Mouse (Mus musculus) midbrain, embryonic 14.5 days (tissue): ENCODE measurements around the gene Camk2d. TPM values are rescaled to one million over a fixed set of nuclear protein-coding genes. Genes with fewer than 3 reads are reported as not detected.

Experiments used
- ATAC-seq: fragments of 200-750 bp; cut with Nextera tagmentation; 2 replicates; pipeline ENCODE4 v1.8.0; 2017; ENCODE audit warnings: moderate number of reproducible peaks, moderate library complexity; ENCODE audit not compliant: low FRiP score, low TSS enrichment
- DNase-seq: peaks from one replicate; pipeline ENCODE4 v3.0.0-alpha.2; 2015
- H3K27ac ChIP-seq: fragments of 300-500 bp; sonication (generic); replicated peaks from 2 replicates; pipeline ENCODE4 v1.5.1; 2014; ENCODE audit warnings: mild to moderate bottlenecking, low read depth, low read length, moderate library complexity
- H3K27me3 ChIP-seq: fragments of 300-500 bp; sonication (generic); 2 replicates; pipeline ENCODE4 v1.6.1; 2014; ENCODE audit warnings: low read length, control low read depth, mixed read lengths; ENCODE audit not compliant: control insufficient read depth, insufficient read depth
- H3K36me3 ChIP-seq: fragments of 300-500 bp; sonication (generic); 2 replicates; pipeline ENCODE4 v1.6.1; 2014; ENCODE audit warnings: low read length, control low read depth; ENCODE audit not compliant: control insufficient read depth, insufficient read depth
- H3K4me1 ChIP-seq: fragments of 300-500 bp; sonication (generic); 2 replicates; pipeline ENCODE4 v1.6.1; 2014; ENCODE audit warnings: mild to moderate bottlenecking, antibody characterized with exemption, low read length, control low read depth; ENCODE audit not compliant: control insufficient read depth, insufficient read depth
- H3K4me2 ChIP-seq: fragments of 300-500 bp; sonication (generic); 2 replicates; pipeline ENCODE4 v1.6.1; 2014; ENCODE audit warnings: mild to moderate bottlenecking, low read length, moderate library complexity
- H3K4me3 ChIP-seq: fragments of 300-500 bp; sonication (generic); replicated peaks from 2 replicates; pipeline ENCODE4 v1.5.1; 2014; ENCODE audit warnings: low read depth, low read length
- H3K9ac ChIP-seq: fragments of 300-500 bp; sonication (generic); replicated peaks from 2 replicates; pipeline ENCODE4 v1.6.1; 2014; ENCODE audit warnings: mild to moderate bottlenecking, low read length, moderate library complexity
- H3K9me3 ChIP-seq: fragments of 300-500 bp; sonication (generic); 2 replicates; pipeline ENCODE4 v1.6.1; 2016; ENCODE audit warnings: low read length, control low read depth, mixed read lengths; ENCODE audit not compliant: control insufficient read depth
- WGBS: fragments of 180-500 bp; shearing (Covaris S2); extraction: QIAGEN DNeasy Blood & Tissue Kit; methylation state at CpG from one replicate; pipeline ENCODE4 v1.1.7; 2014; 5-methylcytosine and 5-hydroxymethylcytosine counted together
- polyA plus RNA-seq: library from polyadenylated mRNA; unstranded; fragments of >200 nt; fragmentation: Nextera tagmentation; extraction: Ambion mirVana; gene quantifications from 2 replicates; pipeline ENCODE4 v1.2.1, GENCODE M21; 2014

Camk2d gene
- polyA plus RNA-seq, 1 experiment from 2014 or later, result 51.5 TPM

DNA sequence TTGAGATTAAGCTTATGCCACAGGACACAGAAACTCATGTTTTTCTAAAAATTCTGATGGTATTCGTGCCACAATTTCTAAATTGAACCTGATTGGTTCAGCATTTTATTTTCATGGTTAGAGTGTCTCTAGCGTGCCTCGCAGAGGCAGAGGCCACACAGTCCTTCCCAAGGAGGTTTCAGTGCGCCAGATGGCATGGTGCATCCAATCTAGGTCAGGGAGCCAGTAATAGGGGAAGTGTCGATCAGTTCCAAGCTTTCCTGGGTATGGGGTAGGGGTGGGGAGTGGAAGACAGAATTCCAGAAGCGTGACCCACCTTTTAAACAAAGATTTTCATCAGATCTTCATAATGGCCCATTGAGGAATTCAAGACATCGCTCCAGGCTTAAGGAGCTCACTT lies 36.5 kb downstream of the Camk2d start:
- no peaks in the 10 kb centered on the region for H3K36me3 ChIP-seq
- no peak overlapping the region for H3K27ac ChIP-seq
- no peaks in the 10 kb centered on the region for H3K9me3 ChIP-seq
- H3K27me3 ChIP-seq, result no peaks in the 10 kb centered on the region
- no peaks in the 10 kb centered on the region for H3K4me1 ChIP-seq
- no peak for DNase-seq
- H3K4me2 ChIP-seq, result no peak overlapping the region
- WGBS, result 84% methylated on average over 7 of the region's 7 CpGs
- H3K9ac ChIP-seq, result no peak overlapping the region
- no peak overlapping the region for H3K4me3 ChIP-seq
- no peak for ATAC-seq

DNA sequence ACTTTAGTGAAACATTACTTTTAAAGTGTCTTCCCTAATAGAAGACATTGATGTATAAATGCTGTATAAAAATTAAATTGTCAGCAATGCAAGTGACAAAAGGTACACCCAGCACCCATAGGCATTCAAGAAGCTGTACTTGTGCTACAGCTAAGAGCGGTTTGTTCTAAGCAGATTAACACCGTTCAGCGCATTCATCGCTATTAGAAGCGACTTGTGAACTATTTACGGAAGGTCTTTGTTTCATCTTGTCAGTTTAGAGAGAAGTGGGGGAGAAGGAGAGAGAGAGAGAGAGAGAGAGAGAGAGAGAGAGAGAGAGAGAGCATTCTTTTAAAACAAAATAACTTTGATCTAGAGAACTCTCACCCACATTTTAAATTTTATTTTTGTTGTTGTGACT lies 38.1 kb downstream of the Camk2d start:
- no peak for ATAC-seq
- Histone ChIP-seq H3K27ac (no peak overlapping the region), H3K9me3 (no peaks in the 10 kb centered on the region), H3K4me3 (no peak overlapping the region), H3K27me3 (no peaks in the 10 kb centered on the region), H3K9ac (no peak overlapping the region), H3K4me1 (no peaks in the 10 kb centered on the region), H3K4me2 (no peak overlapping the region), H3K36me3 (no peaks in the 10 kb centered on the region)
- no peak for DNase-seq
- WGBS, result 43% methylated on average over 6 of the region's 6 CpGs

DNA sequence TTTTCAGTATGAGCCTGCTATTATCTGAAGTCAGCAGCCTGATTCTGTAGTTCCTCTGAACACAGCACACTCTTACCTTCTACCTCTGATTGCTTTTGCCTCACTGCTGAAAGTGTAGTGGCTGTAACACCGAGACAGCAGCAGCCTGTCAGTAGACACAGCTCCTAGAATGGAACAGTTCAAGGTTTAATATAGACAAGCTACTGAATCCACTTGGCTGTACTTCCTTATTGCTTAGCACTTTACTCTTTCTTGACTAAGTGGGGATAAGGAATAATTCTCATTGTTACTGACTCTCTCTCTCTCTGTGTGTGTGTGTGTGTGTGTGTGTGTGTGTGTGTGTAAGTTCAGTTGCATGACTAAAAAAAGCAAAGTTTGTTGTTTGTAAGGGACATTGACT lies 42.2 kb downstream of the Camk2d start:
- H3K27me3 ChIP-seq, result no peaks in the 10 kb centered on the region
- no peak overlapping the region for H3K9ac ChIP-seq
- ATAC-seq, result no peak

DNA sequence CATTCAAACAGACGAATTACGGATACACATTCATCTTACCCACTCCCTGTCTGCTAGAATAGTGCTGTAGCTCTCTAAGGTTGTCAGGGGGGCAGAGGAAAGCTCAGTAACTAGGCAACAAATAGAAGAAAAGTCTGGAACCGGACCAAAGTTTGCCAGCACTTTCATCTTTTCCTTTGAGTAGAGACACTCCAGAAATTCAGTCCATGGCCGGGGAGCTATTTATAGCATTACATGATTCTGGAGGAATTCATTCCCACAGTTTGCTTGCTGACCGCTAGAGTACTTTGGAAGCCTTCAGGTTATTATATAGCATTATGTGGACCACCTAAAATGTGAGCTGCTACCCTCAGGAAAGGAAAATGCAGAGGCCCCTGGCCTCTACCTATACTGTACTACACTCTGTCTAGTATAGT lies 43.0 kb downstream of the Camk2d start:
- DNase-seq, result peak; percentile 69
- no peaks in the 10 kb centered on the region for H3K9me3 ChIP-seq

More for the DNA sequence above, 42.2 kb downstream of the Camk2d start:
- H3K4me2 ChIP-seq, result no peak overlapping the region
- no peaks in the 10 kb centered on the region for H3K4me1 ChIP-seq
- no peak overlapping the region for H3K27ac ChIP-seq
- no peaks in the 10 kb centered on the region for H3K9me3 ChIP-seq
- no peaks in the 10 kb centered on the region for H3K36me3 ChIP-seq
- DNase-seq, result no peak
- no peak overlapping the region for H3K4me3 ChIP-seq
- WGBS, result 83% methylated on average over 1 of the region's 1 CpGs

DNA sequence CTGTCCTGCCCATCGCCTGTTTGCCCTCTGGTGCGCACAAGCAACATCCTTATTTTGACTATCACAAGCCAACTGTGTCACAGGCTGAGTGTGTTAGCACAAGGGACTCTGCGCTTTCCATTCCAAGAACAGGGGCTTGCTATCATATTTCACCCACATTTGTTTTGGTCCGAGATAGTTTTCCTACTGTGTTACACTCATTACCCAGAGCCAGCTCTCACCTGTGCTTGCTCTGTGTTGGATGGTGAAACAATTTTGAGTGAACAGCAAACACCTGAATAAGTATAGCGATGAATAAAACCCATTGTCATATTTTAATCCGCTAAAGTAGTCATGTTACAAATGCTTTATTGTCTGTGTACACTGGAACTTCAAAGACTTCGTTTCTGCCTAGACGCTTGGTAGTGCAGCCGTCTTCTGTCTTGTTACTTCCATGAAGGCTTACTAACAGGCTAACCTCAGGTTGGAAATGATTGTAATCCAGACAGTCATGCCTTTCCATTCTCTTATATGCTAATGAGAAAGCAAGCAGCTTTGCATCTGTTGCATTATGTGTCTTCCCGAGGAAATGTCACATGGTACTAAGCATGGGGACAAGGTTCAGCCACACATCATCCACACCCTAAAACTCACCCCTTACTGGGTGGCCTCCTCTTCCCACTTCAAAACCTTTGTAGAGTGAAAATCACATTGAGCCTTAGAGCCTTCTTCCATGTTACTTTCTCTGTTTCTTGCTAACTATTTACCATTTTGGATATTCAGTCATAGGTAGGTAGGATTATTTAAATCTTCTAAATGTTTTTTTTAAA lies 44.5 kb downstream of the Camk2d start:
- WGBS, result 68% methylated on average over 10 of the region's 10 CpGs
- no peaks in the 10 kb centered on the region for H3K36me3 ChIP-seq
- ATAC-seq (no peak), DNase-seq (no peak)
- no peaks in the 10 kb centered on the region for H3K9me3 ChIP-seq
- H3K4me2 ChIP-seq, result no peak overlapping the region
- no peak overlapping the region for H3K27ac ChIP-seq
- H3K4me1 ChIP-seq, result no peaks in the 10 kb centered on the region
- no peak overlapping the region for H3K9ac ChIP-seq
- no peaks in the 10 kb centered on the region for H3K27me3 ChIP-seq
- H3K4me3 ChIP-seq, result no peak overlapping the region

More for the DNA sequence above, 43.0 kb downstream of the Camk2d start:
- Histone ChIP-seq H3K36me3 (no peaks in the 10 kb centered on the region), H3K4me3 (no peak overlapping the region), H3K4me1 (no peaks in the 10 kb centered on the region), H3K27me3 (no peaks in the 10 kb centered on the region), H3K4me2 (no peak overlapping the region), H3K9ac (no peak overlapping the region), H3K27ac (no peak overlapping the region)
- 47% methylated on average over 5 of the region's 5 CpGs for WGBS
- 0 out of 2 replicates have a peak, but pooled peaks have one; percentile 48 for ATAC-seq

DNA sequence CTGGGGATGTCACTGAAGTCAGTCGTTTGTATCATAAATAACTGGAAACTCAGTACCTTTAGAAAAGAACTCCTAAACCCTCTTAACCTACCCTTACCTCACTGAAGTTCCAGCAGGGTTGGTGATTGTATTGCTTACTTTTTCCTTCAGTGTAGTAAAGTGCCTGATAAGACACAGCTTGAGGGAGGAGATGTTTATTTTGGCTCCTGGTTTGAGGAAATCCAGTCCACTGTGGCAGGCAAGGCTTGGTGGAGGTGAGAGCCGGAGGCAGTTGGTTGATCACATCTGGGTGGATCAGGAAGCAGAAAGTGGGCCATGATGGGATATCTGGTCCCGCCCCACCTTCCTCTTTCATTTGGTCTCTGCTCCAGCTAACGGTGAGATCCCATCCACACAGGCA lies 45.3 kb downstream of the Camk2d start:
- Histone ChIP-seq H3K4me1 (no peaks in the 10 kb centered on the region), H3K36me3 (no peaks in the 10 kb centered on the region), H3K27ac (no peak overlapping the region), H3K9me3 (no peaks in the 10 kb centered on the region), H3K4me2 (no peak overlapping the region), H3K27me3 (no peaks in the 10 kb centered on the region), H3K4me3 (no peak overlapping the region), H3K9ac (no peak overlapping the region)
- DNase-seq (no peak), ATAC-seq (no peak)
- 88% methylated on average over 4 of the region's 4 CpGs for WGBS

DNA sequence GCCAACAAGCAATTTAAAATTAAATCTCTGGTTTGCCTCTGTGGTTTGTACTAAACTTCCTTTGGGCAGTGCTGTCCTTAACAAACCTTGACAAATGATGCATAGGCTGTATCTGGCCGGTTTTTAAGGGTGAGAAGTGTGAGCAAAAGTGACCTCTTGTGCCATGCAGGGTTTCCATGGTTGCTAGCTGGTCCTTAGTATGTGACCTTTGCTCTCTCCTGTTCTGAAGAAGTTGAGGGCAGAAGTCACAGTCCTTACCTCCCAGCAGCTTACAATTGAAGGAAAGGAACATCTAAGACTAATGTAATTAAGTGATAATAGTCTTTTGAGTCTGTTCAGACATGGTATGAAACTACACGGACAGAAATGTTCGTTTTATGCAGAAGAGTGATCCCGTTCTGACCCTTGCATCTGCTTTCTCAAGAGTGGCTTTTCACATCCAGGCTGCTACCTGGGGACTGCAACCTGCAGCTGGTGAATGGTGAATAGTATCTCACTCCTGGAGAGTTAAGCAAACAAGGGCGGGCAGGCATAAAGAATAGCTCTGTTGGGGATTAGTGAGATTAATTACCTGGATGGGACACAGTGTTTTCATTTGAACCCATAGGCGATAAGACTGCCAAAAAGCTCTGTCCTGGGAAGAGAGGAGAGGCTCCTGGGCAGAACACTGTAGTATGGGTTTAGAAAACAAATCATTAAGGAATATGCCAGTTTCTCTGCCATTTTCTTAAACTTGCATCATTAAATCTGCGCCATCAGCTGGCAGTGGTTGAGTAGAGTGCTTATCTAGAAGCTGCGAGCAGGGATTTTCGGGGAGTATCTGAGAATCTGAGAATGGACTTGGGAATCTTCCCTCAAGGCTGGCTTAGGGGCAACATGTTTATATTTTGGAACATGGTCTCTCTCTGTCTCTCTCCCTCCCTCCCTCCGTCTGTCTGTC lies 47.2 kb downstream of the Camk2d start:
- DNase-seq (peak; percentile 43), ATAC-seq (no peak)
- H3K9me3 ChIP-seq, result no peaks in the 10 kb centered on the region
- WGBS, result 9% methylated on average over 10 of the region's 10 CpGs
- no peaks in the 10 kb centered on the region for H3K4me1 ChIP-seq
- no peaks in the 10 kb centered on the region for H3K27me3 ChIP-seq
- H3K27ac ChIP-seq, result no peak overlapping the region
- H3K36me3 ChIP-seq, result no peaks in the 10 kb centered on the region
- 0 out of 2 replicates have a peak overlapping the region, but pooled peaks have one; percentile 8 for H3K4me2 ChIP-seq
- H3K4me3 ChIP-seq, result no peak overlapping the region
- H3K9ac ChIP-seq, result no peak overlapping the region

DNA sequence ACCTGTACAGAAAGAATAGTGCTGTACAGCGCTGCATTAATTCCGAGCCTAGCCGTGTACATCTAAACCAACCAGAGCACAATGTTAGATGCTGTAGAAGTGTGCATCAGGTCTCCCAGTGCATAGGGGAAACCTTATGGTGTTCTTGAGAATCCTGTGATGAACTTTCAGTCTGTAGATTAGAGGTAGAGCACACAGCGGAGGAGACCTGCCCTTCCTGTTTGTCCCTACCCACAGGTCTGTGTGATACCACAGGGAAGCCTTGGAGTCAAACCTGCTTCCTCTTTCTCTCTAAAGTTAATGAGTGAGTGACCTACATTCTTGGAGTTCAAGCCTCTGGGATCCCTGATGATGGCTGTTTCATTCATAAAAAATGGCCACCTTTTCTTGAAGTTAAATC lies 54.2 kb downstream of the Camk2d start:
- DNase-seq, result no peak
- Histone ChIP-seq H3K4me1 (no peaks in the 10 kb centered on the region), H3K4me2 (no peak overlapping the region), H3K27me3 (no peaks in the 10 kb centered on the region), H3K4me3 (no peak overlapping the region), H3K27ac (no peak overlapping the region), H3K9ac (no peak overlapping the region), H3K36me3 (no peaks in the 10 kb centered on the region), H3K9me3 (no peaks in the 10 kb centered on the region)
- 99% methylated on average over 4 of the region's 4 CpGs for WGBS
- ATAC-seq, result no peak
